Mouse (Mus musculus) frontal cortex, postnatal 36 days (tissue): ENCODE measurements around the gene Dapl1.

Source experiments
- DNase-seq, 2 experiments: peaks; one replicate each; pipeline ENCODE4 v3.0.0; 2022; ENCODE audit warnings: low spot score in 2 of 2

Dapl1 gene

DNA sequence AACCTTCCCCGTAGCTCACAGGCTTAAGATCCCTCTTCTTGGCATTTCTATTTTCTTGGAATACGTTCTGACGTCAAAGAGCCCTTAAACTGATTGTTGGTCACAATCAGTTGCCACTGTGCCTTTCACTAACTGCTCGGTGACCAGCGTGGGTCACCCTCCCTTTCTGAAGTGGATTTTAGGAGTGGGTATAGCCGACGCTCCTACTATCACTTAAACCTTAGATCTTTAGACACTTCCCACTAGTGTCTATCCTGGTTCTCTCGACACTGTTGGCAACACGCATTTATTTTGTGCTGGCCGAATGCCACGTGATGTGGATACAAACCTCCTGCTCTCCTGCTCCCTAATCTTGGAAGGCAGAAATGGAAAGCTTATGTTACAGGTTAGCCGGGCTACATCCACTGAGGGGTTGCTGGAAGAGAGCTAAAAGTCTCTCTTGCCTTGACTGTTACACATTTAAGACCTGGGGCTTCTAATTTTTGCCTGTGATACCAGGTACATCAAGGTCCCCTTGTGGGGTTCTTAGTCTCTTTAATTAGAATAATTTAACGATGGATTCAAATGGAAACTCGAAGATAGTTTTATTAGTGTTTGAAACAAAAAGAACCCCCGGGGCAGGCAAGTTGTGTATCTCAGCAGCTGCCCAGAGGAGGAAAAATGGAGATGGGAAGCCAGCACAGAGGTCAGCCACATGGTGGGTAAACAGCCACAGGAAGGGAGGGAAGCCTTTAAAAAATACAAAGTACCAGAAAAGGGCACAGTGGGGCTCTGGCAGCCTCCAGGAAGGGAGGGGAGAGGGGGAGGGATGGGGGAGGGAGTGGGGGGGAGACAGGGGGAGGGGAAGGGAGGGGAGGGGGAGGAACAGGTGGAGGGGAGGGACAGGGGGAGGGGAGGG, 13.2 kb upstream of the Dapl1 start:
- DNase-seq: no peak

DNA sequence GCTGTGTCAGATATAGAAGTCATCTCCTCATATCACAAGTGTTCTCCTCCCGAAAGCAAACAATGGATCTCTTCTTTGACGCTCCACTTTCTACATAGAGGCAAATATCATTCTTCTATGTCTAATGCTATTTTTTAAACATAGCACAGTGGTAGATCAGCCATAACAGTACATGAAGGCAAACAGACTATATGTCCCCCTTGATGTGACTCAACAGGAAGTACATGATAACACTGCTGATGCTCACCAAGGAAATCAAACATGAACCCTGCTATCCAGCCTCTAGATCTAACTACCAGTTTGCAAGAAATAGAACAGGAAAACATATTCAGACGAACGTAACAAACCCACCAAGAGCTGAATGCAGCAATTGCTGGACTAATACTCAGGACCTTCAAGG, 10.1 kb upstream of the Dapl1 start:
- DNase-seq: no peak

DNA sequence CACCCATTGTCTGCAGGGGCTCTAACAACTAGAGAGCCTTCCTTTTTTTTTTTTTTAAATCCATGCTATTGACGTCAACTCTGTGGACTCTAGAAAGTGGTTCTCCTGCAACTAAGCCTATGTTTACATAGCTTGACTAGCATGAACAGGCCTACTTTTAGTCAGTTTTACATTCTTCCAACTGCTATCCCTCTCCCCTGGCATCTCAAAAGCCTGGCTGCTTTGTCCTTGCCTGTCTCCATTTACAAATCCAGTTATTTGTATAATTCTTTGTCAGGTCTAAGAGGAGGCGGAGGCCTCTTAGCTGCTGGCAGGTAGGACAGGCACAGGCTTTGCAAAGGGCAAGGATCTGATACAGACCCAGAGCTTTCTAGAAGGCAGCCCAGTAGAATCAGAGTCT, 627 bp downstream of the Dapl1 start:
- DNase-seq: no peak

DNA sequence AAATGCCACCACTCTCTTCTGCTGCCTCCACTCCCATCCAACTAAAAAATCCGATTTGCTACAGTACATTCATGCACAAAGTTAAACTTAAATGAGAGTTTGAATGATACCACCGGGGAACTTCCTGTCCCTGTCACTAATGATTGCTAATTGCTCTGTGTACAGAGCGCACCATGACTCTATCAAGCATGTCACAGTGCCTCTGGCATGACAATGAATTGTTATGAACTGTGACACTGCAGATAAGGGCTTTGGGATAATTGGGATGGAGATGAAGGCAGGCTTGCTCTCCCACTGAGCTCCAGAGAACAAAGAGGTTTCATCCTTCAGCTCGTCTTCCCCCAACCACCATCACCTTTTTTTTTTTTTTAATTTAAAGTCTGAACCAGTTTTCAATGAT, 1.2 kb downstream of the Dapl1 start:
- DNase-seq: no peak

DNA sequence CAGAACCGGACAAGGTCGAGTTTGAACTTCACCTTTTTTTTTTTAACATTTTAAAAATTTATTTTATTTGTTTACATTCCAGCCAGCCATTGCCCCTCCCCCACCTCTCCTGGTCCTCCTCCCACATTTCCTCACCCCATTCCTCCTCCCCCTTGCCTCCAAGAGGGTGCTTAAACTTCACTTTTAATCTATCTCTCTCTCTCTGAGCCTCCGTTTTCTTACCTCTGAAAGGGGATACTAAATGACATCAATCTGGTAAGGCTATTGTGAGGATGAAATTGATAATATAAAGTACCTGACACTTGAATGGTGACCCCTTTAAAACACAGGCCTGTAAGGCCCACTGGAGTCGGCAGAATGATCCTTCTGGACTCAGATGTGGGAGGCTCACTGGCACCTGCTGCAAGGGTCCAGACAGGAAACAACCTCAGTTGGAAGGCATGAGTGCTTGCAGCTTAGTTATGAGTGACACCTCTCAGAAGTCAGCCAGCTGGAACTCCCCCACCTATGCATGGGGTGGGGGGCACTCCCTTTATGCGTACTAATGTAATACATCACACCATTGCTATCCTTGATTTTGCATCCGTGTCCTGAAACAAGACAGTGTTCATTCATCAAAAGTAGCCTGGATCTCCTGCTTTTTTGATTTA, 1.9 kb downstream of the Dapl1 start:
- no peak for DNase-seq

DNA sequence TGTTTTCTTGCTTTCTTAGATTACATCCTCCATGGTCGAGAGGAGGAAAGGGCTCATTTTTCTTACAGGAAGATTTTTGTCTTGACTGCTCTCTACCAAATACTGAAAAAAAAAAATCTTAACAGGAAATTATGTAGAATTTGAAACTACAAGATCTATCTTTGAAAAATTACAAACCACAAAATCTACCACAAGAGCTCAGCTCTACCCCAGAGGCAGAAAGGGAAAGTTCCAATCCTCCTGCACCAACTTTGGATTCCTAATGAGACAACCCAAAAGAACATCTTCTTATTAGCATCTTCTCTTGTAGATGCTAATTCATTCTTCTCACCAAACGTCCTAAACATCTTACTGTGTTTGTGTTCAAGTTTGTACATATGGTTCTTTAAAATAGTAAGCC, 3.8 kb downstream of the Dapl1 start:
- DNase-seq: no peak

DNA sequence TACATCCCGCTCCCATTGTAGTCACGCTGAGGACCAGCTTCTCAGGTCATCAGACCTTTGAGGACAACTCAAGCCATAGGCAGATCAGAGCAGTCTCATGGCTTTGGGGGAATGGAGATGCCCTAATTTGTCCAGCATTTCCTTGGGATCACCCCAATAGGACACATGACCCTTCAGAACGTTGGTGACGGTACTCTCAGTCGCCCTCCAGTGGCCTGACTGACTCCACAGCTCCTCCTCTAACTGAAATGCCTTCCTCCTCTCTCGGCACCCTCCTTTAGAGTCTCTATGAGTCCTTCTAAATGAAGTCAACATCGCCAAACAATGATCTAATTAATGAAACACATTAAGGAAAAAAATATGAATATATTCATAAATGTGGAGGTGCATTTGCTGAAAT, 5.9 kb downstream of the Dapl1 start:
- DNase-seq: no peak

DNA sequence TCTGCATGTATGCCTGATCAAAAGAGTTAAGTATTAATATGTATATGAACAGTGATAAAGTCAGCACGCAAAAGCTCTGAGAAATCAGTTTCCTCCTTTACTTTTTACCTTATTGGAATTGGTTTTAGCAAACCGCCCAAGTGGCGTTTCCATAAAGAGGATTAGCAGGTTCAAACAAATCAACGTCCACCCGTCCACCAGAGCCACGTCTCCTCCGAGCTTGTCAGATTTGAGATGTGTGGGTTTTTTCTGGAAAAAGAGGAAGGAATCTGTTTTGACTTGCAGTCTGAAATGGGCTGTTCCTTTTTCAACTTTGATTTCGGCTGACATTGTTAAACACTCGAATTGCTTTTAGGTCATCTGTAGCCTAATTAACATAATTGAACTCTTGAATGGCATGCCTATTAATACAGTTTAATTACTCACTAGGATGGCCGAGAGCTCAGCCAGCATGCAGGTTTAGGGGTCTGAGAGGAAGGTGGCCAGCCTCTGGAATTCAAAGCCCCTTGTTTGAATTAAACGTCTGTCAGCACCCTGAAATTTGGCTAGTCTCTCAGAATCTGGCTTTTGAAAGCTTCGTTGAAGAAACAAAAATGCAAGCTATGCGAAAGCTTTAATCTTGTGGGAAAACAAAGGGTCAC, 9.1 kb downstream of the Dapl1 start:
- DNase-seq: no peak

DNA sequence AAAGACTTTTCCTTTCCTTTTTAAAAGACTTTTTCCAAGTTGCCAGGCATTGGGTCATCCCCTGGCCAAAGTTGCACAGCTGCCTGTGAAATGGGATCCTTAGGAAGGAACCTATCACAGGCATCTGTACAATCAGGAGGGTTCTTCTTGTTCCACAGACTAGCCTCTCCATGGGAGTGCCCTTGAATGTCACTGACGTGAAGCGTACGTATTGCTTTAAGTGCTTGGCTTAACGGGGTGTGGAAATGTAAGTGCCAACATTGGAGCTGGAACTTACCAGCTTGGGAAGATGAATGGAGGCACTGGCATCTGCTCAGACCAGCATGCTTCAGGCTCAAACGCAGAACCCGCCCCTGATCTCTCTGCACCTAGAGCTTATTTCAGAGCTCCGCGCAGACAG, 14.7 kb downstream of the Dapl1 start:
- DNase-seq: no peak

DNA sequence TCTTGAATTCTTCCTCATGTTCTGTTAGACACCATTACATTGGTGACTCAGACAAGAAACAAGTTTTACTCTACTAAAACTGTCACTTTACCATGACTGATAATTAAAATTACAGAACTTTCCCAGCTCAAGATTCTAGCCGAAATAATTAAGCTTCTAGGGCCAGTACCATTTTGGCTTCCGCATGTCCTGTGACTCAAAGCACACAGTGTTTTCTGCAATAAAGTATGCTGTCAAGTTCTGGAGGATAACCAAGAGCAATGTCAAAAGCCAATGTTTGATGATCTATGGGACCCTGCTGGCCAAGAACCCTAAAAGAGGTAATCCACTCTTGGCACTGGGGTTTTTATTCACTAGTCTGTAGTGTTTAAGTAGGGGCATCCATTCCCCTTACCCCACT, 15.3 kb downstream of the Dapl1 start:
- no peak for DNase-seq

DNA sequence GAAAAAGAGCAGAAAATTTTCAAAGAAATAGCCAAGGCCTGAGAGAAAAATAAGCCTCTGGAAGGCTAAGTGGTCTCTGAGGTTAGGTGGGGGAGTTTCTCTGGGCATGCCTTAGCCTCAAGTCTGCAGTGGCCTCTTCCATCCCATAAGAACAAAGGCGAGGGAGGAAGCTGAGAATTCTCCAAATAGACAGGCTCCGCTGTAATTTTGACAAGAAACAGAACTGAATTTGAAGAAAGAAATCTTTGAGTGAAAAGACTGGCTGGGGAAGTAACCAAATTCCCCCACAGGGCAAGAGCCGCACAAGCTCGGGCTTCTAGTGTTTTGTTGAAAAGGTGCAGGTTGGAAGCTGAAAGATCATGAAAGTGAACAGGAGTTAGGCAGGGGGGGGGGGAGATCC, 24.6 kb downstream of the Dapl1 start:
- no peak for DNase-seq

DNA sequence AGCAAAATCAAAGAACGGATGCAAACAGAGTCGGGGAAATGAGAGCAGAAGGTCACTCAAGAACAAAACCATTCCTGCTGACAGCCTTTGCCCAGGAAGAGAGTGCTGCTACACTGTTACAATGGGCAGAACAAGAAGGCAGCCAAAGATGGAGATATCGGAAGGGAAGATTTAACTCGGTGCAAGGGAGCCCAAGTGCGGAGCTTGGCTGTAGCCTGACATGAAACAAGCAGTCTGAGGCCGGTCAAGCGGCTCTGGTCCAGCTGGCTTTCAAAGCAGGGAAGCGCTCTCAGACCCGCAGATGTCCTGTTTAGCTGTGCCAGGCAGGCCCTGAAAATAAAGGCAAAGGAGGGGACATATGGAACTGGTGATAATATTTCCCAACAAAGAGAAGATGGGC, 26.0 kb downstream of the Dapl1 start:
- no peak for DNase-seq

DNA sequence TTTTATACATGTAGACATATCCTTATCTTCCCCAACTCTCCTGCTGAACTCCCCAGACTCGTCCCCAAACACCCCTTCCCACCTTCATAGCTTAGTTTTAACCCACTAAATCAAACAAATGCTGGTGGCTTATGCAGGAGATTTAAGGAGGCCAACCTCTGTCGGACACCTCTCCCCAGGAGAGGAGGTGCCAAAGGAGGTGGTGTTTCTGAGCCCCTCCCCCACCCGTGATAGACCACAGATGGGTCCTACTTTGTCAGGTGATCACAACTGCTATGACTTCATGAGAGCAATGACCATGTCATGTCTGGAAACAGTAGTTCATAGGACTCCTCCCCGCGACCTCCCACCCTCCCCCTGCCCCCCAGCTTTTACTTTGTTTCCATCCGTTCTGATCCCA, 26.4 kb downstream of the Dapl1 start:
- no peak for DNase-seq

DNA sequence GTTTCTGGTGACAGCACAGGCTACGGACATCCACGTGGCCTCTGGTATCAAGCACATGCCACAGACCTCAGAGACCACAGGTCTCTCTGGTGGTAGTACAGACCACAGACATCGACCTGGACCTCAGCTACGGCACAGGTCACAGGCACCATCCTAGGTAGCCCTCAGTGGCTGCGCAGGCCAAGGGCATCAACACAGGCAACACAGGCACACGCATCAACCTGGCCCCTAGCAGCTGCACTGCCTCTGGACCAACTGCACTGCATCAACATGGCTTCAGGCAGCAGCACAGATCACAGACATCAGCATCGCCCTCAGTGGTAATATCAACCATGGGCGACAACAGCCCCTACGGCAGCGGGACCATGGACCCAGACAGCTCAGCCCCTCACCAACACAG, 36.2 kb downstream of the Dapl1 start:
- no peak for DNase-seq

DNA sequence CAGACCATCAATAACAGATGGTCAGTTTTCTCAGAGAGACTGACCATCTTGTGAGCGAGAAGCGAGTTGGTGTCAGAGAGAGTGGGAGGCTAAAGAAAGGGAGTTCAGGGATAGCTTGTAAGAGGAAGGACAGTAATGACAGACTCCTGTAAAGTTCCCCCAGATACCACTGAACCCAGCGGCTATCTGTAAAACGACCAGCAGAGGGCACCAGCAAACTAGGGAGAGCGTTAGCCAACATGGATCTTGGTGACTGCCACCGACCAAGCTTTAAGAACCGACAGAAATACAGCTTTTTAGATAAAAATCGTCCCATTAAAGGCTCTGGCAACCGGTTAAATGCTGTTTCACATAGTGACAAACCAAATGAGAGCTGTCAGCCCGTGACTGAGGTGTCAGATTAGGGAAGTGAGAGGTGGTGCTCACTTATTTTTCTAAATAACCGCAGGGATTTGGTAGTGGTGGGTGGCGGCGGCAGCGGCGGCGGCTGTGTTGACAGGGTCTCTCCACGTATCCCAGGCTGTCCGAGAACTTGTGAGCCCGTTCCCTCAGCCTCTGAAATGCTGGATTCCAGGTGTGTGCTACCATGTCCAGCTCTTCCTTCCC, 37.7 kb downstream of the Dapl1 start:
- peak; percentile 70 to 81 for DNase-seq

DNA sequence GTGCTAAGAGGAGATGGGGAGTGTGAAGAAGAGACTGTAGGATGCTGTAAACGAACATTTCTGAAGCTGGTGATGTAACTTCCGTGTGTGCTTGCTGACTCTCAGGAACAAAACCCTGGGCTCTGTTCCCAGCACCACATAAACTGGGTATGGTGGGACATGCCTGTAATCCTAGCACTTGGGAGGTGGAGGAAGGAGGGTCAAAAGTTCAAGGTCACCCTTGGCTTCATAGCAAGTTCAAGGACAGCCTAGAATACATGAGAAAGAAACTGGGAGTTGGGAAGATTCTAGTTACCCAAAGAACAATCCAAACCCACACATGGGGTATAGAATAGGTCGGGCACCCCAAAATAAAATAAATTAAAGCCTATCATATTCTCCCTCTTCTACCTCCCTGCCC, 39.1 kb downstream of the Dapl1 start:
- no peak for DNase-seq

DNA sequence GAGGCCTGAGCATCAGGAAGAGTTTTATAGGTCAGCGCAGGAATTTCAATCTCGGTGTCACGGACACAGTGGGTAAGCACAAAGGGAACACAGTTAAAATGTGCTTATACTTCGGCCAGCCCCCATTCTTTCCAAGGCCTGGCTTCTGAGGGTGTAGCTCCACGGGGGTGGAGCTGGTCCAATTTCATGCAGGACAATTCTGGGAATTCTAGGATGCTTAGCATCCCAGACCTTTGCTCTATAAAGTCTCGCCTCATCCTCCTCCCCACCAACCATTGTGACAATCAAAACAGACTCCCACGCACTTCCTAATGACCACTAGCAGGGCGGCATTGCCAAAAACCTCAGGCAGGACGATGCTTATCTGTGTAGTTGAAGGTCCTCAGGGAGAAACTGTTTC, 42.4 kb downstream of the Dapl1 start:
- DNase-seq: no peak

DNA sequence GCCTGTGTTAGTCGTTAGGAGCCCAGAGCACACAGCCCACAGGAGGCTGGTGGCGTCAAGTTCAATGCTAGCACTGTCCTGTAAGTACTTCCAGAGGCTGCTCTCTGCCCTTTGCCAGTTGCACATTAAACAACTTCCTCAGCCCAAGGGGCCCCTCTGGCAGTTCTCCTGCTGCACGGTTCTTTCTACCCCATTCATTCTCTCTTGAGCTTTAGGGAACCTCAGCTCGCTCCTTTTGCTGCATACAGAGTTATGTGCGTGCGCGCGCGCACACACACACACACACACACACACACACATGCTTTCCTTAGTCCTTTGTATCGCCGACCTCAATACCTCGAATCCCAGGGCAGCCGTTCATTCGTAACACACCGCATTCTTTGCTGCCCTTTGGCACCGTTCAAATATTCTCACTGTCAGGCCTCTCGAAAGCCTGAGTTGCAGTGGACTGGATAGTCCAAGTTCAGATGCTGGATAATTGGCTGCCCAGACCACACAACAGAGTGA, 45.2 kb downstream of the Dapl1 start:
- DNase-seq: no peak

DNA sequence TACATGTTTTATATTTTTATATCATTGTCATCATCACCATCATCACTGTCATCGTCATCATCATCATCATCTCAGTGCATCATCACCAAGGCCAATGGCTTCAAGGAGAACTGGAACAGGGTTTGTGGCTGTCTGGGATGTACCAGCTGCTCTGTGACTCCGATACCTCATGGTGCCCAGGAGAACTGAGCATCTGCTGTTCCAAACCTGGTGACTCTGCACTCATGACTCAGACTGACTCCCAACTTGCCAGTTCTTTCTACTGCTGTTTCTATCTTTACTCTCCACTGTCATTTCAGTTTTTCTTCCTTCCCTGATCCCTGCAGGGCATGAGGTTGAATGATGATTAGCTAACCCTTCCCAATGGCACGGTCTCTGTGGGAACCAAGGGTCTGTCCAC, 46.4 kb downstream of the Dapl1 start:
- peak; percentile 37 to 58 for DNase-seq

DNA sequence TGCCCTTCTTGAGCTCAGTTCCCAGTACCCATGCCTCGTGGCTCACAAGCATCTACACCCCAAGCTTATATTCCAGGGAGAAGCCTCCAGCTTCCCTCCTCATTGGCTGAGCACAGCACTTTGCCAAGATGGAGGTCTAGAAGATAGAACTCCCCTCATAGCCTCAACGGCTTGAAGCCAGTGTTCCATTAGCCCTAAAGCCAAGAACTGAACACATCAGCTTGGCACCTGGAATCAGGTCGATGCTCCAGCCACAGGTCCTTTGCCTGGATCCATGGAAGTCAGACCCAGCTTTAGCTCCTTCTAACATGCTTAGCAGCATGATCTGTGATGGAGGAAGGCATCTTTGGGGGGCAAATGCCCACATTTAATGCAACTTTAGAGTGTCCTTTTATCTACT, 48.5 kb downstream of the Dapl1 start:
- DNase-seq: no peak

DNA sequence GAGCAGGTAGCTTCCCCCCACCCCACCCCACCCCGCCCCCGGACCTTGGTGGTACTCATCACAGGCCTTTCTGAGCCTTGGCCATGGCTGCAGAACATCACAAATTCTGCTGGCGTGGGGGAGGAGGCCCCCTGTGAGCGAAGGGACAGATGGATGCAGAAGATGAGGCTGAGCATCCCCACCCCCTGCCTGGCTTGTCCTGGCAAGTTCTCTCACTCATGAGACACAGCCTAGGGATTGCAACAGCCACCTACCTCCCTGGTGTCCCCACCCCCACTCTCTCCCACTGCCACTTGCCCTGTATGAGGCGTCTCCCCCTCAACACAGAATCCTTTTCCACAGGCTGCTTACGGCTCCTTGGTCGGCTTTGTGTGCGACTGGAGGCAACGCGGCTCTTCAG, 49.1 kb downstream of the Dapl1 start:
- peak in 1 of 2 experiments; percentile 24 for DNase-seq

DNA sequence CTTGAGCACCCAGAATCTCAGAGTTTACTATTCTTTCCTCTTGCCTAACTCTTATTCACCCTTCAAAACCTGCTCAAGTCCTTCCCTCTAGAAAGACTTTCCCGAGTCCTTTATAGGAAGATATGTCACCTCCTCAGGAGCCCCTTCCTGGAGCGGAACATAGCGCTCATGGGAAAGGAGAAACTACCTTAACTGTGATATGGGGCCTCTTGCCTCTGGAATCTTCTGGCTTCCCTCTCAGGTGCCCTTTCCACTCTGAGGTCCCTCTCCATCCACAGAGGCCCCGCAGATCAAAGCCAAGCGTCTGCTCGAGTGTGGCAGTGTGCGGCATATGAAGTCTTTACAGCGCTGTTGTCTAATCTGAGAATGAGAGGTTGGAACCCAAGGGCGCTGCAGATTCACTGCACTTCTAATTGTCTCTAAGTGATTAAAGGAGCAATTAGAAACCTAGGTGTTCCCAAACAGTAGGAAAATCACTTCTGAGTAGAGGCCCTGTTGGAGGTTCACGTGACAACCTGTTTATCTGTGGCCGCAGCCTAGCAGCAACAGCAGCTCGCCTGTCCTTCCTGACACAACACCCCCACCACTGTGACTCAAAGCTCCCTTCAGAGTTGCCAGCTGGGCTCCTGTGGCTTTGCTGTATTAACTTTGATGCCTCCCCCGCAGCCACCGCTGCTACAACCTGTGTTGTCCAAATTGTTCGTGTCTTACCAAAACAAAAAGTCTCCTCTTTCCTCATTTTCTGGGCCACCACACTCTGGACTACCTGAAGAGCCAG, 49.7 kb downstream of the Dapl1 start:
- DNase-seq: no peak
